Mouse (Mus musculus) myocyte (in vitro differentiated cells): ENCODE data around the gene Kcng3. TPM values are rescaled to one million over a fixed set of nuclear protein-coding genes. Genes with fewer than 3 reads are reported as not detected.

Experiments used
- H3K27me3 ChIP-seq: one replicate; pipeline ENCODE4 v1.6.1; 2011; ENCODE audit not compliant: control insufficient read depth, insufficient read depth, insufficient read length
- H3K36me3 ChIP-seq: one replicate; pipeline ENCODE4 v1.6.1; 2011; ENCODE audit not compliant: control insufficient read depth, insufficient read depth
- H3K4me2 ChIP-seq: one replicate; pipeline ENCODE4 v1.6.1; 2011; ENCODE audit warnings: low read depth, control low read depth
- H3K4me3 ChIP-seq: one replicate; pipeline ENCODE4 v1.5.1; 2011; ENCODE audit warnings: mild to moderate bottlenecking, control low read depth, moderate library complexity
- H3K79me2 ChIP-seq: one replicate; pipeline ENCODE4 v1.6.1; 2011; ENCODE audit not compliant: control insufficient read depth, insufficient read depth
- H3ac ChIP-seq: one replicate; pipeline ENCODE4 v1.6.1; 2011; ENCODE audit not compliant: control insufficient read depth, insufficient read length
- CEBPB ChIP-seq: IDR thresholded peaks from 2 replicates; pipeline ENCODE4 v1.6.1; 2011; ENCODE audit warnings: mild to moderate bottlenecking, moderate library complexity; ENCODE audit not compliant: poor library complexity, insufficient read depth, severe bottlenecking
- E2F4 ChIP-seq: IDR thresholded peaks from one replicate; pipeline ENCODE4 v1.6.1; 2011; ENCODE audit warnings: mild to moderate bottlenecking, control low read depth, moderate library complexity; ENCODE audit not compliant: insufficient read depth
- MYOD1 ChIP-seq, 3 experiments: IDR thresholded peaks; one replicate each; pipeline ENCODE4 v1.6.1; 2011; ENCODE audit warnings: control low read depth in 2 of 3, low read depth in 2 of 3, mild to moderate bottlenecking in 2 of 3, moderate library complexity in 1 of 3; ENCODE audit not compliant: insufficient read length in 2 of 3, control insufficient read depth in 1 of 3
- MYOG ChIP-seq, 3 experiments: IDR thresholded peaks; one replicate each; pipeline ENCODE4 v1.6.1; 2011; ENCODE audit warnings: control low read depth in 2 of 3, low read depth in 2 of 3, mild to moderate bottlenecking in 2 of 3; ENCODE audit not compliant: insufficient read length in 2 of 3, control insufficient read depth in 1 of 3, insufficient read depth in 1 of 3
- POLR2A ChIP-seq: IDR thresholded peaks from one replicate; pipeline ENCODE4 v1.6.1; 2011; ENCODE audit warnings: low read depth, mild to moderate bottlenecking, control low read depth, moderate library complexity; ENCODE audit not compliant: insufficient read length
- POLR2AphosphoS2 ChIP-seq: IDR thresholded peaks from one replicate; pipeline ENCODE4 v1.6.1; 2011; ENCODE audit warnings: low read depth, control low read depth; ENCODE audit not compliant: insufficient read length
- REST ChIP-seq: IDR thresholded peaks from one replicate; pipeline ENCODE4 v1.6.1; 2011; ENCODE audit warnings: mild to moderate bottlenecking, control low read depth, moderate library complexity; ENCODE audit not compliant: insufficient read depth, insufficient read length
- SRF ChIP-seq: IDR thresholded peaks from one replicate; pipeline ENCODE4 v1.6.1; 2011; ENCODE audit warnings: low read depth; ENCODE audit not compliant: control insufficient read depth, insufficient read length
- TCF12 ChIP-seq: IDR thresholded peaks from one replicate; pipeline ENCODE4 v1.6.1; 2011; ENCODE audit warnings: mild to moderate bottlenecking, control low read depth; ENCODE audit not compliant: poor library complexity, insufficient read depth, severe bottlenecking
- TCF3 ChIP-seq: IDR thresholded peaks from one replicate; pipeline ENCODE4 v1.6.1; 2011; ENCODE audit warnings: low read depth, control low read depth; ENCODE audit not compliant: insufficient read length
- USF1 ChIP-seq: IDR thresholded peaks from one replicate; pipeline ENCODE4 v1.6.1; 2011; ENCODE audit warnings: low read depth, mild to moderate bottlenecking, control low read depth, moderate library complexity
- polyA plus RNA-seq: library from polyadenylated mRNA; unstranded; fragments of >200 nt; fragmentation: generic; extraction: Trizol; gene quantifications from one replicate; pipeline ENCODE4 v1.2.1, GENCODE M21; 2012; ENCODE audit warnings: missing spikeins

Kcng3 gene
- polyA plus RNA-seq, 1 experiment = not detected

- Histone ChIP-seq H3K4me3 (no peak overlapping the region), H3K4me2 (no peak overlapping the region), H3ac (no peak overlapping the region), H3K79me2 (no peaks in the 10 kb centered on the region), H3K27me3 (no peaks in the 10 kb centered on the region), H3K36me3 (no peaks in the 10 kb centered on the region)
- TF ChIP-seq SRF = no peak
- TF ChIP-seq TCF3 = no peak
- no peak for TF ChIP-seq REST
- TF ChIP-seq USF1 = no peak
- TF ChIP-seq POLR2AphosphoS2 = no peak
- no peak for TF ChIP-seq POLR2A
- TF ChIP-seq TCF12 = no peak
- no peak for TF ChIP-seq MYOG (IDR thresholded peaks at IDR 0.05; ENCODE audit: control insufficient read depth in 1 of 3, insufficient read depth in 1 of 3, insufficient read length in 2 of 3, low read depth in 2 of 3)
Observed at GRCm38 (mm10) chr17:83539262-83540037, 92.2 kb downstream of the Kcng3 start.

- Histone ChIP-seq H3ac (no peak overlapping the region), H3K36me3 (no peaks in the 10 kb centered on the region), H3K27me3 (no peaks in the 10 kb centered on the region), H3K4me2 (no peak overlapping the region), H3K79me2 (no peaks in the 10 kb centered on the region), H3K4me3 (no peak overlapping the region)
- TF ChIP-seq CEBPB = no peak
- no peak for TF ChIP-seq POLR2A
- no peak for TF ChIP-seq SRF
Observed at GRCm38 (mm10) chr17:83538694-83539093, 93.0 kb downstream of the Kcng3 start.

- no peak for TF ChIP-seq POLR2AphosphoS2
- TF ChIP-seq CEBPB = no peak
- TF ChIP-seq MYOD1 (IDR thresholded peaks at IDR 0.05; ENCODE audit: control insufficient read depth in 1 of 3, insufficient read length in 2 of 3, low read depth in 2 of 3) = no peak
- TF ChIP-seq E2F4 = no peak
- no peak for TF ChIP-seq MYOG (IDR thresholded peaks at IDR 0.05; ENCODE audit: control insufficient read depth in 1 of 3, insufficient read depth in 1 of 3, insufficient read length in 2 of 3, low read depth in 2 of 3)
- TF ChIP-seq TCF12 = no peak
- TF ChIP-seq USF1 = no peak
- TF ChIP-seq TCF3 = no peak
- no peak for TF ChIP-seq POLR2A
- TF ChIP-seq REST = no peak
Observed at GRCm38 (mm10) chr17:83538141-83538540, 93.6 kb downstream of the Kcng3 start.

More at GRCm38 (mm10) chr17:83538141-83538540, 93.6 kb downstream of the Kcng3 start:
- Histone ChIP-seq H3K79me2 (no peaks in the 10 kb centered on the region), H3ac (no peak overlapping the region), H3K36me3 (no peaks in the 10 kb centered on the region), H3K4me2 (no peak overlapping the region), H3K4me3 (no peak overlapping the region), H3K27me3 (no peaks in the 10 kb centered on the region)

Other genes starting within 250 kb of the Kcng3 start
- 298 TPM for gene Cox7a2l, start 114.6 kb downstream of the Kcng3 start, polyA plus RNA-seq
- gene Mta3, start 74.3 kb upstream of the Kcng3 start, polyA plus RNA-seq = 30.6 TPM
- gene Haao, start 216.1 kb upstream of the Kcng3 start, polyA plus RNA-seq = not detected